Mouse (Mus musculus): Measurements from ENCODE around the gene Gabrr3.

DNA sequence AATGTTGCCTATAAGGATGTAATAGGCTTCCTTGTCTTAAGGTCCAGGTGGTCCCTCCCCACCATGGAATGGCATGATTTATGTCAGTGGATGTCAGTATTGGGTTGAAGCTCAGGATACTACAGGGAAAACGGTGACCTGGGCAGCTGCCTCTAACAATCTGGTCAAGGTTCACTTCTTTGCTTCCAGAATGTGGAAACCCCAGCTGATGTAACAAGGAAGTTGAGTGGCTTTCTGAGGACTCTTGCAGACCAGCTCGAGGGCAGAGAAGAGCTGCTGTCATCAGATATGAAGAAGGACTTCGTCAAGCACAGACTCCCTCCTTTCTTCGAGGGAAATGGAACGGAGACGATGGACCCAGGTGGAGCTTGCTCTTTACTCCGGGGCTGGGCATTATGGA lies 80.1 kb downstream of the Gabrr3 start:
- TF ChIP-seq CTCF (IDR thresholded peaks at IDR 0.05; ENCODE audit: control insufficient read depth, insufficient read depth, insufficient read length) (no peak), CEBPB (IDR thresholded peaks at IDR 0.05; ENCODE audit: low read depth) (no peak), MYOG (IDR thresholded peaks at IDR 0.05; ENCODE audit: control insufficient read depth, extremely low read depth, insufficient read length) (no peak), USF1 (IDR thresholded peaks at IDR 0.05; ENCODE audit: low read depth) (no peak), MYOD1 (IDR thresholded peaks at IDR 0.05; ENCODE audit: control insufficient read depth, insufficient read length, low read depth) (no peak), MAX (IDR thresholded peaks at IDR 0.05) (no peak)

Data from C2C12 (cell line).